Mouse (Mus musculus): ENCODE measurements around the gene Zfp768. TPM values are rescaled to one million over a fixed set of nuclear protein-coding genes. Genes with fewer than 3 reads are reported as not detected.
A peak's percentile ranks its signal among the peaks of the same experiment; 100 is the strongest.

Zfp768 gene
- total and polyA plus RNA-seq, 3 experiments, result 10.9 to 33.6 (median 12.3) TPM

GRCm38 (mm10) chr7:127358472-127358871, 13.1 kb upstream of the Zfp768 start:
- TF ChIP-seq CTCF (IDR thresholded peaks at IDR 0.05; ENCODE audit: low read depth, low read length), result no peak
- no peak for TF ChIP-seq GATA2 (IDR thresholded peaks at IDR 0.05; ENCODE audit: borderline replicate concordance, low read depth, low read length)
- TF ChIP-seq TAL1 (conservative IDR thresholded peaks at IDR 0.05; ENCODE audit: low read depth, low read length), result no peak
- no peak for TF ChIP-seq GATA1 (IDR thresholded peaks at IDR 0.05; ENCODE audit: borderline replicate concordance, low read length)
- no peak for TF ChIP-seq POLR2AphosphoS5 (IDR thresholded peaks at IDR 0.05; ENCODE audit: insufficient replicate concordance, low read depth, low read length)

GRCm38 (mm10) chr7:127357871-127358270, 12.5 kb upstream of the Zfp768 start:
- Histone ChIP-seq H3K36me3 (replicated peaks) (no peaks in the 10 kb centered on the region), H3K4me3 (ENCODE audit: low read depth, low read length) (no peak overlapping the region), H3K4me1 (ENCODE audit: insufficient read depth, low read depth, low read length) (peaks cover 8% of the 10 kb centered on the region), H3K27me3 (ENCODE audit: insufficient read depth, low read length) (peaks cover 25% of the 10 kb centered on the region), H3K9me3 (replicated peaks) (0 out of 2 replicates have a peak, but pooled peaks cover 2% of the 10 kb centered on the region)
- TF ChIP-seq GATA2 (IDR thresholded peaks at IDR 0.05; ENCODE audit: borderline replicate concordance, low read depth, low read length), result no peak
- no peak for TF ChIP-seq TAL1 (conservative IDR thresholded peaks at IDR 0.05; ENCODE audit: low read depth, low read length)
- TF ChIP-seq CTCF (IDR thresholded peaks at IDR 0.05; ENCODE audit: low read depth, low read length), result no peak
- no peak for TF ChIP-seq GATA1 (IDR thresholded peaks at IDR 0.05; ENCODE audit: borderline replicate concordance, low read length)
- TF ChIP-seq POLR2AphosphoS5 (IDR thresholded peaks at IDR 0.05; ENCODE audit: insufficient replicate concordance, low read depth, low read length), result no peak
- DNase-seq (ENCODE audit: low spot score), result no peak
- ATAC-seq (ENCODE audit: extremely low read depth, insufficient number of reproducible peaks, low FRiP score, poor library complexity, severe bottlenecking), result no peak

More at GRCm38 (mm10) chr7:127358472-127358871, 13.1 kb upstream of the Zfp768 start:
- Histone ChIP-seq H3K4me1 (ENCODE audit: insufficient read depth, low read depth, low read length) (peaks cover 10% of the 10 kb centered on the region), H3K36me3 (replicated peaks) (no peaks in the 10 kb centered on the region), H3K9me3 (replicated peaks) (0 out of 2 replicates have a peak, but pooled peaks cover under 1% of the 10 kb centered on the region), H3K4me3 (ENCODE audit: low read depth, low read length) (no peak overlapping the region), H3K27me3 (ENCODE audit: insufficient read depth, low read length) (peaks cover 28% of the 10 kb centered on the region)
- ATAC-seq (ENCODE audit: extremely low read depth, insufficient number of reproducible peaks, low FRiP score, poor library complexity, severe bottlenecking) (no peak), DNase-seq (ENCODE audit: low spot score) (no peak)

GRCm38 (mm10) chr7:127355796-127356195, 10.4 kb upstream of the Zfp768 start:
- TF ChIP-seq TAL1 (conservative IDR thresholded peaks at IDR 0.05; ENCODE audit: low read depth, low read length) (no peak), GATA2 (IDR thresholded peaks at IDR 0.05; ENCODE audit: borderline replicate concordance, low read depth, low read length) (no peak), POLR2AphosphoS5 (IDR thresholded peaks at IDR 0.05; ENCODE audit: insufficient replicate concordance, low read depth, low read length) (no peak)
- Histone ChIP-seq H3K27me3 (ENCODE audit: insufficient read depth, low read length) (peaks cover 27% of the 10 kb centered on the region), H3K36me3 (replicated peaks) (no peaks in the 10 kb centered on the region), H3K4me3 (ENCODE audit: low read depth, low read length) (no peak overlapping the region), H3K9me3 (replicated peaks) (0 out of 2 replicates have a peak, but pooled peaks cover 2% of the 10 kb centered on the region), H3K4me1 (ENCODE audit: insufficient read depth, low read depth, low read length) (peaks cover 8% of the 10 kb centered on the region)
- no peak for DNase-seq (ENCODE audit: low spot score)
- no peak for ATAC-seq (ENCODE audit: extremely low read depth, insufficient number of reproducible peaks, low FRiP score, poor library complexity, severe bottlenecking)

- H3K4me1 ChIP-seq (ENCODE audit: insufficient read depth, low read depth, low read length), result peaks cover 21% of the 10 kb centered on the region
- DNase-seq (ENCODE audit: low spot score), result no peak
- peaks cover 22% of the 10 kb centered on the region for H3K27me3 ChIP-seq (ENCODE audit: insufficient read depth, low read length)
- H3K4me3 ChIP-seq (ENCODE audit: low read depth, low read length), result no peak overlapping the region
- H3K9me3 ChIP-seq (replicated peaks), result 0 out of 2 replicates have a peak, but pooled peaks cover 2% of the 10 kb centered on the region
- H3K36me3 ChIP-seq (replicated peaks), result no peaks in the 10 kb centered on the region
- TF ChIP-seq POLR2AphosphoS5 (IDR thresholded peaks at IDR 0.05; ENCODE audit: insufficient replicate concordance, low read depth, low read length) (no peak), GATA1 (IDR thresholded peaks at IDR 0.05; ENCODE audit: borderline replicate concordance, low read length) (no peak), GATA2 (IDR thresholded peaks at IDR 0.05; ENCODE audit: borderline replicate concordance, low read depth, low read length) (no peak), CTCF (IDR thresholded peaks at IDR 0.05; ENCODE audit: low read depth, low read length) (no peak), TAL1 (conservative IDR thresholded peaks at IDR 0.05; ENCODE audit: low read depth, low read length) (no peak)
- no peak for ATAC-seq (ENCODE audit: extremely low read depth, insufficient number of reproducible peaks, low FRiP score, poor library complexity, severe bottlenecking)
These were observed 6.0 kb upstream of the Zfp768 start for GRCm38 (mm10) chr7:127351230-127352004.

- DNase-seq (ENCODE audit: low spot score) (no peak), ATAC-seq (ENCODE audit: extremely low read depth, insufficient number of reproducible peaks, low FRiP score, poor library complexity, severe bottlenecking) (no peak)
- TF ChIP-seq GATA2 (IDR thresholded peaks at IDR 0.05; ENCODE audit: borderline replicate concordance, low read depth, low read length) (no peak), CTCF (IDR thresholded peaks at IDR 0.05; ENCODE audit: low read depth, low read length) (no peak), TAL1 (conservative IDR thresholded peaks at IDR 0.05; ENCODE audit: low read depth, low read length) (no peak), GATA1 (IDR thresholded peaks at IDR 0.05; ENCODE audit: borderline replicate concordance, low read length) (no peak), POLR2AphosphoS5 (IDR thresholded peaks at IDR 0.05; ENCODE audit: insufficient replicate concordance, low read depth, low read length) (no peak)
- Histone ChIP-seq H3K27me3 (ENCODE audit: insufficient read depth, low read length) (peaks cover 11% of the 10 kb centered on the region), H3K4me1 (ENCODE audit: insufficient read depth, low read depth, low read length) (peaks cover 48% of the 10 kb centered on the region), H3K4me3 (ENCODE audit: low read depth, low read length) (peak overlapping the region; percentile 95; the same call in 1 of the 2 replicates), H3K36me3 (replicated peaks) (peaks cover 23% of the 10 kb centered on the region), H3K9me3 (replicated peaks) (no peaks in the 10 kb centered on the region)
These were observed 1.3 kb upstream of the Zfp768 start for GRCm38 (mm10) chr7:127346676-127347075.

GRCm38 (mm10) chr7:127345092-127345491, 297 bp downstream of the Zfp768 start:
- DNase-seq (ENCODE audit: low spot score) (no peak), ATAC-seq (ENCODE audit: extremely low read depth, insufficient number of reproducible peaks, low FRiP score, poor library complexity, severe bottlenecking) (no peak)
- no peak for TF ChIP-seq CTCF (IDR thresholded peaks at IDR 0.05; ENCODE audit: low read depth, low read length)
- TF ChIP-seq GATA1 (IDR thresholded peaks at IDR 0.05; ENCODE audit: borderline replicate concordance, low read length), result no peak
- TF ChIP-seq POLR2AphosphoS5 (IDR thresholded peaks at IDR 0.05; ENCODE audit: insufficient replicate concordance, low read depth, low read length), result no peak
- TF ChIP-seq TAL1 (conservative IDR thresholded peaks at IDR 0.05; ENCODE audit: low read depth, low read length), result no peak
- no peak for TF ChIP-seq GATA2 (IDR thresholded peaks at IDR 0.05; ENCODE audit: borderline replicate concordance, low read depth, low read length)
- Histone ChIP-seq H3K9me3 (replicated peaks) (no peaks in the 10 kb centered on the region), H3K36me3 (replicated peaks) (peaks cover 27% of the 10 kb centered on the region), H3K27me3 (ENCODE audit: insufficient read depth, low read length) (peaks cover 8% of the 10 kb centered on the region; the same call in 1 of the 2 replicates), H3K4me1 (ENCODE audit: insufficient read depth, low read depth, low read length) (peaks cover 42% of the 10 kb centered on the region), H3K4me3 (ENCODE audit: low read depth, low read length) (peak overlapping the region; percentile 95)
